Mouse (Mus musculus) heart, adult 9 months (tissue): ENCODE results near the gene Gpr137.
"Not testable (repeated sequence)": the region's sequence is repeated elsewhere in the genome, so short reads cannot be mapped to it uniquely, and the experiment has no call there.

Source experiments
- DNase-seq, 2 experiments: peaks; one replicate each; pipeline ENCODE4 v3.0.0; 2022; ENCODE audit warnings: low spot score in 2 of 2

Gpr137 gene

GRCm38 (mm10) chr19:6942249-6942691 is at the start of gene Gpr137:
TSS of gene Gpr137 (minus strand) at chr19:6942480.
- peak; percentile 97 to 98 for DNase-seq

DNA sequence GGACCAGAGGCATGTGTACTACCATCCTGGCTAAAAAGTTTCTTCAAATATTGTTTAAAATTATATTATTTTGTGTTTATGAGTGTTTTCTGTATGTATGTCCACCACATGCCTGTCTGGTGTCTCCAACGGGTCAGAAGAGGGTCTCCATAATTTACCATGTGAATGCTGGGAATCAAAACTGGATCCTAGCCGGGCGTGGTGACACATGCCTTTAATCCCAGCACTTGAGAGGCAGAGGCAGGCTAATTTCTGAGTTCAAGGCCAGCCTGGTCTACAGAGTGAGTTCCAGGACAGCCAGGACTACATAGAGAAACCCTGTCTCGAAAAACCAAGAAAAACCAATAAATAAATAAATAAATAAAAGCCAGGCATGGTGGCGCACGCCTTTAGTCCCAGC is 48.9 kb upstream of the Gpr137 start:
- not testable (repeated sequence) for DNase-seq

DNA sequence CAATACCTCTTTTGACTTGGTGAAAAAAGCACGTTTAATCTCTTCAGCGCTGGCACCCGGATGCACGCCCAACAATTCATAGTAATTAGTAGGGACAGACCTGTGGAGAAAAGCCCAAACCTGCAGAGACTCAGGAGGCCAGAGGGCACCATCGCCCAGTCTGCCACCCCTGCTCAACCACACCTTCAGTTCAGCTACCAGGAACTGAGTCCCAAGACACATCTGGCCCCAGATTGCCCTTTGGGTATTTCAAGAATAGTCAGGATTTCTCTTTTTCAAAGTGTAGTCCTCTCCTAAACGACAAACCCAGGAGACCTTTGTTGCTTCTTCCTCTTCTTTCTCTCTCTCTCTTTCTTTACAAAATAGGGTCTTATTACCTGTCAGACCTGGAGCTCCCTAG is 48.4 kb upstream of the Gpr137 start:
- DNase-seq: no peak

GRCm38 (mm10) chr19:6989251-6989650 is 47.0 kb upstream of the Gpr137 start:
- DNase-seq: no peak

DNA sequence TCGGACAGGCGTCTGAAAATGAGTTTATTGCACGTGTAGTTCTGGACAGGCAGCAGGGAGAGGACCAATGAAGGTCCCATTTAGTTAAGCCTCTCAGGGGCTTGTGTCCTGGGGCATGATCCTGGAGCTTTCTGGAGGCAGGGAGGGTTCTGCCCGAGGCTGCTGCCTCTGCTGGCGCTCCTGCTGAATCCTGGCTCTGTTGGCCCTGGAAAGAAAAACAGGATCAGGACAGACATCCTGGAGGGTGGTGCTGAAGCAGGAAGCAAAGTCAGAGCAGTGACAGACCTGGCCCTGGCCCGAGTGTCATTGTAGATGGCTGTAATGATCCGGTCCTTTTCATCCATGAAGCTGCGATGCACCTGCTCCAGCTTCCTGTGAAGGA is 45.6 kb upstream of the Gpr137 start:
- no peak for DNase-seq

- peak in 1 of 2 experiments; percentile 73 for DNase-seq
Measured at GRCm38 (mm10) chr19:6987061-6987903, 45.0 kb upstream of the Gpr137 start, which contains the start of gene Vegfb. TSS of gene Vegfb (minus strand) at chr19:6987651.

GRCm38 (mm10) chr19:6985951-6986708 is 43.9 kb upstream of the Gpr137 start:
- no peak for DNase-seq

GRCm38 (mm10) chr19:6985300-6985699 is 43.0 kb upstream of the Gpr137 start:
- no peak for DNase-seq

DNA sequence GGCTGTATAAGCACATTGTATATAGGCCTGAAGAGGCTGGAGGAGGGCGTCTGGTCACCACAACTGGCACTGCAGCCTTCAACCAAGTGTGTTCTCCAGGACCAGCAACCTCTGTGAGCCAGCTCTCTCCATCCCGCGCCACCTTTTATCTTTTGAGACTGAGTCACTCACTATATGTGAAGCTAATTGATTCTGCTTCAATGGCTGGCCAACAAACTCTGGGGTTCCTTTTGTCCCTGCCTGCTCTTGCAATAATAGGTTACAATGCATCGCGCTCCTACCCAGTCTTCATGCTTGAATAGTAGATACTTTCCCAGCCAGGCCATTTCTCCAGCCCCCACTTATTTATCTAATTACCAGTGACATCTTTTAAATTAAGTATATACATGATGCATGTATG is 41.3 kb upstream of the Gpr137 start:
- no peak for DNase-seq

DNA sequence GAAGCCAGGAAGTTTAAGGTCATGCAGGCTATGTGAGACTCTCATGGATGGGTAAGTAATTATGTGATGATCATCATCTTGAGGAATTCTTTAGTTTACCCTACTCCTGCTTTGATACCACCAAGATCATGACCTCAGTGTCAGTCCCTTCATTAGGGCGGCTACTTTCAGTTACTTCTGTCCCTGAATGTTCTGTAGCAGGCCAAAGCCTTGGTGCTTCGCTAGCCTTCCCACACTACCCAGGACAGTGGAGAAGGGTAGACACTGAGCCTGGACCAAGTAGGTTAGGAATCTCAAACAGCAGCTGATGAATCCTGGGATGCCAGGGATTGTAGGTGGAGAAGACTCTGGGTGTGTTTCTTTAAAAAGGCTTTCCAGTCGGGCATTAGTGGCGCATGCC is 39.2 kb upstream of the Gpr137 start:
- DNase-seq: no peak

- peak; percentile 99 for DNase-seq
Measured at GRCm38 (mm10) chr19:6980381-6981093, 38.3 kb upstream of the Gpr137 start, which contains the start of gene Fkbp2. TSS of gene Fkbp2 (minus strand) at chr19:6980501.

- peak; percentile 99 for DNase-seq
Measured at GRCm38 (mm10) chr19:6979486-6980380, 37.5 kb upstream of the Gpr137 start.

GRCm38 (mm10) chr19:6979001-6979479 is 36.8 kb upstream of the Gpr137 start:
- peak in 1 of 2 experiments; percentile 55 for DNase-seq

DNA sequence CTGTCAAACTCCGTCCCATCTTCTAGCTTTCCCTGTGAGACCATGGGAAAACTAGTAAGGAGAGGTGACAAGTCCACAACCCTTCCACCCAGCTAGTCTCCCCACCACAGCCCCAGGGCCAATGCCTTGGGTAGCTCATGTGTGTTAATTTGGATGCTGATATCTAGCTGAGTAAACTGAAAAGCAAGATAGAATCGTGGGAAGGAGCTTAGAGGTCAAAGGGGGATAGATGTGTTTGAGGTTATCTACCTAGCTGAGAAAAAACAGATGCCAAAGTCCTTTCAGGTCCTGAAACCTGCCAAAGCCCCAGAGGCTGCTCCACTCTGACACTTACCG is 36.3 kb upstream of the Gpr137 start:
- no peak for DNase-seq

DNA sequence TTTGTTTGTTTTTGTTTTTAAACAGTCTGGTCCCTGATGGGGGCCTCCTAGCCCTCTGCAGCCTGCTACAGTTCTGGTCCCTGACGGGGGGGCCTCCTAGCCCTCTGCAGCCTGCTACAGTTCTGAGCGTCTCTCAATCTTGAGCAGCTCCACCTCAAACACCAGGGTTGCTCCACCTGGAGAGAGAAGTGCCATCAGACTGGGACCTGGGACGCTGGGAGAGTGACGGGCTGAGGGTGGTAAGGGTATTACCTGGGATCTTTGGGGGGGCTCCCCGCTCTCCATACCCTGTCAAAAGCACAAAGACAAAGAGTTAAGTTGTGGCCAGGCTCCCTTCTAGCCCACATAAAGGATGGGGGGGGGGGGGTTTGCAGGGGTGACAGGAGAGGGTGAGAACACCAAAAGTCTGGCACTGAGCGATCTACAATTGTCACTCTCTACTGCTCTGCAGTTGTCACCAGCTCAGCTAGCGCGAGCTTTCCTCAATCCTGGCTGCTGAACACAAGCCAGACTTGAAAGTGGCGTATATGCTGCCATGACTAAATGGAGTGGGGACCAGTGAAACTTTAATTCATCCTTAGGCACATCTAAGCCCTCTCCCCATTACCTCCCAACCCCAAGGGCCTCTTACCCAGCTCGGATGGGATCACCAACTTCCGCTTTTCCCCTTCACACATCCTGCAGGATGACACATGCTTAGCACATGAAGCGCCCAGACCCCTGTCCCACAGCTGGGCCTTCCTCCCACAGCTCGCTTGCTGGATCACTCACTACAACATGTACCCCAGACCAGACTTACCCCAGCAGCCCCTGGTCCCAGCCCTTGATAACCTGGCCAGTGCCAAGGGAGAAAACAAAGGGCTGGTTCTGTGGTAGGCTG is 35.7 kb upstream of the Gpr137 start:
- DNase-seq: no peak

- peak in 1 of 2 experiments; percentile 63 for DNase-seq
Measured at GRCm38 (mm10) chr19:6975537-6976521, 33.5 kb upstream of the Gpr137 start, which contains the start of gene Plcb3. TSS of gene Plcb3 (minus strand) at chr19:6976470.

GRCm38 (mm10) chr19:6974211-6975205 is 32.2 kb upstream of the Gpr137 start, which contains the start of gene Ppp1r14b:
TSS of gene Ppp1r14b (plus strand) at chr19:6974968.
- peak; percentile 81 for DNase-seq
